Mouse (Mus musculus) cortical plate, adult 2 months (tissue): Measurements from ENCODE around the gene Fbxw8. TPM values are rescaled to one million over a fixed set of nuclear protein-coding genes. Genes with fewer than 3 reads are reported as not detected.
A peak's percentile ranks its signal among the peaks of the same experiment; 100 is the strongest.

Experiments used
- H3K27ac ChIP-seq: fragments of 200-500 bp; 2 replicates; pipeline ENCODE4 v1.5.1; 2012; ENCODE audit warnings: low read length, control low read depth, inconsistent platforms; ENCODE audit not compliant: insufficient read depth
- H3K4me1 ChIP-seq: fragments of 200-500 bp; 2 replicates; pipeline ENCODE4 v1.6.1; 2011; ENCODE audit warnings: low read length; ENCODE audit not compliant: control insufficient read depth, insufficient read depth
- H3K4me3 ChIP-seq: fragments of 200-500 bp; 2 replicates; pipeline ENCODE4 v1.5.1; 2011; ENCODE audit warnings: mild to moderate bottlenecking, low read length, control low read depth; ENCODE audit not compliant: insufficient read depth
- CTCF ChIP-seq: fragments of 200-500 bp; IDR thresholded peaks from 2 replicates; pipeline ENCODE4 v1.5.1; 2011; ENCODE audit warnings: mild to moderate bottlenecking, control low read depth, low read length; ENCODE audit not compliant: insufficient read depth; ENCODE audit errors: extremely low read depth
- POLR2A ChIP-seq: fragments of 200-500 bp; IDR thresholded peaks from 2 replicates; pipeline ENCODE4 v1.6.1; 2011; ENCODE audit warnings: mild to moderate bottlenecking, low read length, control low read depth; ENCODE audit not compliant: insufficient read depth; ENCODE audit errors: extremely low read depth
- polyA plus RNA-seq: library from polyadenylated mRNA; depleted of rRNA; stranded (reverse); fragments of >200 nt; gene quantifications from 2 replicates; pipeline ENCODE4 v1.2.3, GENCODE M21; 2012

Fbxw8 gene
- polyA plus RNA-seq, 1 experiment: 31.8 TPM

DNA sequence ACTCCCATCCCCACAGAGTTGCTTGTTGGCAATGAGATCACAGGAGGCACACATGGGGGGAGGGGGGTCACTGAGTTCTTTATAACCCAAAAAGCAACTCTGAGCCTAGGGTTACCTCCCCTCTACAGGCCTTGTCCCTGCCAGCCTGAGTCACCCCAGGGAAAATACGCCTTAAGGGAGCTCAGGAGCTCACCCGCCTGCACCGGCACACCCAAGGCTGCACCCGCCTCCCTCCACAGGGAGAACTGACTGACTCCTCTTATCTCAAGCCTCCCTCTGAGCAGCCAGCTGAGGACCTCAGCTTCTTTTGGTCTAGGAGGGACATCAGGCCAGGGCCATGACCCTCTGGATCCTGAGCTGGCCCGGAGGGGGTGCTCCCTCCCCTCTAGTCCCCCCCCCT, 124.2 kb downstream of the Fbxw8 start:
- TF ChIP-seq CTCF (no peak), POLR2A (no peak)
- Histone ChIP-seq H3K4me1 (peaks cover 2% of the 10 kb centered on the region; the same call in 1 of the 2 replicates), H3K27ac (no peak overlapping the region), H3K4me3 (no peak overlapping the region)

DNA sequence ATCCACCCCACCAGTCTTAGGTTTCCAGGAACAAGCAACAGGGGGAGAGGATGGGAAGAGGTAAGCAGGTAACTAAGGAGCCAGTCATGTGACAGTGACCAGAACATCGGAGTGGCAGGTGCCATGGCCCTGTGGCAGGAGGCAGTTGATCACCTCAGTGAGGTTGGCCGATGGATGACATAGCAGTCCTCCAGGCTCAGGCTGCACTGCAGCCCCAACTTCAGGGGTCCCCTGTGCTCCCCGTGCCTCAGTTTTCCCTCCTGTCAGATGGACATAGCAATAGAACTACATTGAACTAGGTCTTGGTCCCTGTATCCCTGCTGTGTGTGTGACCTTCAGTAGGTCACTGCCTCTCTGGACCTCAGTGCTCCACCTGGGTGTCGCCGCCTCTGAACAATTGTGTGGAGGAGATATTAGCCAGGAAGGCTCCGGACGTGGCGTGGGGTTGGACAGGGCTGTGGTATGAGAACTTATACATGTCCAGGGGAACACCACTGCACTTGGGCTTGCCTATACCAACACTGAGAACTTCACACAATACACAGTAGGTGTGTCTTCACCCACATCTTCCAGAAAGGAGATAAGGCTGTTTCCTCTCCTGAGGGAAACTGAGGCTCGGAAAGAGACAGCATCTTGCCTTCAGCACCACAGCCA, 125.1 kb downstream of the Fbxw8 start:
- Histone ChIP-seq H3K4me3 (peak overlapping the region; percentile 39; the same call in 1 of the 2 replicates), H3K4me1 (peaks cover 2% of the 10 kb centered on the region; the same call in 1 of the 2 replicates), H3K27ac (no peak overlapping the region; the same call in 1 of the 2 replicates)
- TF ChIP-seq CTCF (no peak), POLR2A (no peak)

- TF ChIP-seq POLR2A (peak; percentile 41; the same call in 1 of the 2 replicates), CTCF (no peak)
- H3K27ac ChIP-seq: no peak overlapping the region
- peak overlapping the region; percentile 39 for H3K4me3 ChIP-seq
- peaks cover 2% of the 10 kb centered on the region; the same call in 1 of the 2 replicates for H3K4me1 ChIP-seq
Observed at GRCm38 (mm10) chr5:118029420-118029819, 125.8 kb downstream of the Fbxw8 start.

DNA sequence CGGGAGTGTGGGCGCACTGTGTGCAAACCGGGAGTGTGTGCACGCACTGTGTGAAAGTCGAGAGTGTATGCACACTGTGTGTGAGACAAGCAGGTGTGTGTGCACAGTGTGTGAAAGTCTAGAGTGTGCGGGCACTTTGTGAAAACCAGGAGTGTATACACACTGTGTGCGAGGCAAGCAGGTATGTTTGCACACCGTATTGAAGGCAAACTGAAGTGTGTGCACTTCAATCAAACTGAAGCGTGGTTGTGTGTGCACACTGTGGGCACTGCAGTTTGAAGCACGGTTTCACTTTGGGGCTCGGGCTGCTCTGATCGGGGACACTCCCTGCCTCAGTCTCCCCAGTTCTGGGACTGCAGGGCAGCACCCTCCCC, 126.2 kb downstream of the Fbxw8 start:
- TF ChIP-seq CTCF: no peak
- no peak for TF ChIP-seq POLR2A
- Histone ChIP-seq H3K4me3 (peak overlapping the region; percentile 39), H3K27ac (no peak overlapping the region), H3K4me1 (peaks cover 2% of the 10 kb centered on the region; the same call in 1 of the 2 replicates)

DNA sequence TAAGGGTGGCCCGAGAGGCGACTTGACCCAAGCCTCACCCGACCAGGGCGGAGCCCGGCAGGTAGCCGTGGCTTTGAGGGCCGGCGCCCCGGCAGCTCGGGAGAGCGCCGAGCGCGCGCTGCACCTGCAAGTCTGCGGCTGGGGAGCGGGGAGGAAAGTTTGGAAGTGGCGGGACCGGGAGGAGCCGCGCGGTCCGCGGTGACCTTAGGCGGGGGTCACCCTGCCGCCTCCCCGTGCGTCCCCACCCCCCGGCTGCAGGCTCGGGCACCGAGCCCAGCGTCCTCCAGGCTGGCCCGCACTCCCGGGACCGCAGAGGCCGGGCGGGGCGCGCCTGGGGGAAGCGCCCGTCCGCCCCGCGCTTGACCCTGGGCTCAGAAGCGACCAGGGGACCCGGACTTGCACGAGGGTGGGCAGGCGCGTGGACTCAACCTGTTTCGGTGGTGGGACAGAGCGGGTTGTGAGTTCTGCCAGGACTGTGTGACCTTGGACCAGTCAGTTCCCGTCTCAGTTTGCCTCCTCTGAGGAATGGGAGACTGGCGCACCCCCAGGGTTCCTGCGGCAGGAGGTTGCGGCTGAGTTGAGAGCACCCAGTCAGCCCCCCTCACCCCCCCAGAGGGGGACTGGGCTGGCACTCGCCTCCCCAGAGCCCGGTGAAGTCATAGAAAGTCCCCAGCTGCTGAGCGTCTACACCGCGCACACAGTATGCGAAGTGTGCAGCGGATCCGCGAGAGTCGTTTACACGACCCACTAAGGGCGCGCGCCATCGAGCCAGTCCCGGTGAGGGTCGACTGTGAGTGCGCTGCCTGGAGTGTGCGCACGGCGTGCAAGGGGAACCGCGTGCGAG, 126.9 kb downstream of the Fbxw8 start:
- TF ChIP-seq CTCF (no peak), POLR2A (no peak)
- no peak overlapping the region; the same call in 1 of the 2 replicates for H3K27ac ChIP-seq

GRCm38 (mm10) chr5:118027698-118028190, 127.5 kb downstream of the Fbxw8 start, which contains the start of gene Tesc:
Gene Tesc, plus strand, starts transcription at chr5:118027743.
- Histone ChIP-seq H3K27ac (peak within 1 kb of the TSS; percentile 27; the same call in 1 of the 2 replicates), H3K4me1 (peaks cover 2% of the 10 kb centered on the region; the same call in 1 of the 2 replicates), H3K4me3 (peak within 1 kb of the TSS; percentile 39)
- TF ChIP-seq CTCF: no peak
- TF ChIP-seq POLR2A: 0 out of 2 replicates have a peak, but pooled peaks have one; percentile 39

More for the DNA sequence above, 126.9 kb downstream of the Fbxw8 start:
- Histone ChIP-seq H3K4me3 (peak overlapping the region; percentile 39), H3K4me1 (peaks cover 2% of the 10 kb centered on the region; the same call in 1 of the 2 replicates)

- H3K4me3 ChIP-seq: peak overlapping the region; percentile 39; the same call in 1 of the 2 replicates
- peaks cover 2% of the 10 kb centered on the region; the same call in 1 of the 2 replicates for H3K4me1 ChIP-seq
- TF ChIP-seq POLR2A (no peak), CTCF (no peak)
- H3K27ac ChIP-seq: no peak overlapping the region
Observed at GRCm38 (mm10) chr5:118027101-118027697, 128.1 kb downstream of the Fbxw8 start.

- Histone ChIP-seq H3K27ac (no peak overlapping the region), H3K4me3 (no peak overlapping the region), H3K4me1 (peaks cover 2% of the 10 kb centered on the region; the same call in 1 of the 2 replicates)
- TF ChIP-seq CTCF (no peak), POLR2A (no peak)
Observed at GRCm38 (mm10) chr5:118026343-118026742, 128.9 kb downstream of the Fbxw8 start.

DNA sequence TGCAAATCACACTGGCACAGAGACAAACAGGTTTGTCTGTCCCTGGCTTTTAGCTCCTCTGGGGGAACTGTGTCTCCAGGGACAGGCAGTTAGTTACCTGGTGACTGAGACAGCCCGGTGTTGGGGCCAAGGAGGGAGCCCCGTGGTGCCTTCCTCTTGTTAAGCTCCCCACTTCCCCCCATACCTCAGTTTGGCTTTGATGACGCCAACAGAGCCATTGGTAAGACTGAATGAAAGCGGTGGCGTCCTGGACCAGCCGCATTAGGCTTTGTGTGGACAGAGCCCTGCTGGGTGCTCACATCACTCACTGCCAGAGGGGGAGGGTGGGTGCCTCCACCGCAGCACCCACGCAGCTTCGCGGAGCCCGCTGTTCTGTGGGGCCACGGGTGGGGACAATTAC, 129.4 kb downstream of the Fbxw8 start:
- no peak overlapping the region for H3K4me3 ChIP-seq
- no peak overlapping the region for H3K27ac ChIP-seq
- peaks cover 2% of the 10 kb centered on the region; the same call in 1 of the 2 replicates for H3K4me1 ChIP-seq
- TF ChIP-seq CTCF (no peak), POLR2A (no peak)
